Mouse (Mus musculus): ENCODE data around the gene Dynlt1f. TPM values are rescaled to one million over a fixed set of nuclear protein-coding genes. Genes with fewer than 3 reads are reported as not detected.
"Not testable (repeated sequence)": the region's sequence is repeated elsewhere in the genome, so short reads cannot be mapped to it uniquely, and the experiment has no call there.

The Dynlt1f gene
- polyA plus RNA-seq, 1 experiment from 2014 or later = 301 TPM

GRCm38 (mm10) chr17:6616731-6617130 lies 39.0 kb downstream of the Dynlt1f start:
- WGBS = 99% methylated on average over 9 of the region's 9 CpGs
- not testable (repeated sequence) for H3K9ac ChIP-seq (replicated peaks); H3K4me2 ChIP-seq (replicated peaks); H3K36me3 ChIP-seq; ATAC-seq (ENCODE audit: low FRiP score, low read depth); H3K4me3 ChIP-seq; H3K27me3 ChIP-seq; H3K9me3 ChIP-seq; H3K4me1 ChIP-seq; H3K27ac ChIP-seq (replicated peaks)

- not testable (repeated sequence) for H3K9ac ChIP-seq (replicated peaks); H3K27me3 ChIP-seq; H3K4me2 ChIP-seq (replicated peaks); H3K4me1 ChIP-seq; H3K4me3 ChIP-seq; H3K36me3 ChIP-seq; H3K27ac ChIP-seq (replicated peaks); ATAC-seq (ENCODE audit: low FRiP score, low read depth); H3K9me3 ChIP-seq
- WGBS = 93% methylated on average over 4 of the region's 9 CpGs
Measured at GRCm38 (mm10) chr17:6614316-6614715, 41.4 kb downstream of the Dynlt1f start.

GRCm38 (mm10) chr17:6613524-6613923 lies 42.2 kb downstream of the Dynlt1f start:
- H3K27ac ChIP-seq (replicated peaks); H3K27me3 ChIP-seq; H3K4me1 ChIP-seq; H3K36me3 ChIP-seq; H3K4me2 ChIP-seq (replicated peaks); ATAC-seq (ENCODE audit: low FRiP score, low read depth); H3K9ac ChIP-seq (replicated peaks); H3K4me3 ChIP-seq; H3K9me3 ChIP-seq: not testable (repeated sequence)
- 92% methylated on average over 11 of the region's 14 CpGs for WGBS

GRCm38 (mm10) chr17:6605347-6605746 lies 50.4 kb downstream of the Dynlt1f start:
- H3K4me3 ChIP-seq; H3K4me1 ChIP-seq; ATAC-seq (ENCODE audit: low FRiP score, low read depth); H3K4me2 ChIP-seq (replicated peaks); H3K9ac ChIP-seq (replicated peaks); H3K9me3 ChIP-seq; H3K36me3 ChIP-seq; H3K27ac ChIP-seq (replicated peaks); H3K27me3 ChIP-seq: not testable (repeated sequence)
- 84% methylated on average over 1 of the region's 1 CpGs for WGBS

GRCm38 (mm10) chr17:6602205-6602604 lies 53.5 kb downstream of the Dynlt1f start:
- not testable (repeated sequence) for H3K9me3 ChIP-seq; H3K27ac ChIP-seq (replicated peaks); H3K4me1 ChIP-seq; H3K36me3 ChIP-seq; ATAC-seq (ENCODE audit: low FRiP score, low read depth); H3K27me3 ChIP-seq; H3K9ac ChIP-seq (replicated peaks)
- Histone ChIP-seq H3K4me3 (0 out of 2 replicates have a peak overlapping the region, but pooled peaks have one; percentile 22), H3K4me2 (replicated peaks) (0 out of 2 replicates have a peak overlapping the region, but pooled peaks have one; percentile 32)
- WGBS = 22% methylated on average over 3 of the region's 4 CpGs

- not testable (repeated sequence) for H3K9me3 ChIP-seq; H3K27ac ChIP-seq (replicated peaks); H3K4me1 ChIP-seq; H3K36me3 ChIP-seq; H3K9ac ChIP-seq (replicated peaks); H3K27me3 ChIP-seq
- WGBS = 10% methylated on average over 30 of the region's 40 CpGs
- Histone ChIP-seq H3K4me3 (peak within 1 kb of the TSS; percentile 37), H3K4me2 (replicated peaks) (peak within 1 kb of the TSS; percentile 42)
- peak; percentile 97 for ATAC-seq (ENCODE audit: low FRiP score, low read depth)
Measured at GRCm38 (mm10) chr17:6601204-6601911, 54.3 kb downstream of the Dynlt1f start, which contains the start of gene Dynlt1c. Gene Dynlt1c (plus strand): TSS chr17:6601671.

- H3K36me3 ChIP-seq; H3K9ac ChIP-seq (replicated peaks); H3K27ac ChIP-seq (replicated peaks); H3K9me3 ChIP-seq; H3K4me2 ChIP-seq (replicated peaks); H3K4me3 ChIP-seq; H3K4me1 ChIP-seq; H3K27me3 ChIP-seq; ATAC-seq (ENCODE audit: low FRiP score, low read depth): not testable (repeated sequence)
- WGBS = 91% methylated on average over 6 of the region's 8 CpGs
Measured at GRCm38 (mm10) chr17:6600216-6600911, 55.3 kb downstream of the Dynlt1f start.

GRCm38 (mm10) chr17:6598356-6598755 lies 57.3 kb downstream of the Dynlt1f start:
- H3K27ac ChIP-seq (replicated peaks); H3K36me3 ChIP-seq; H3K9me3 ChIP-seq; H3K27me3 ChIP-seq; H3K4me3 ChIP-seq; H3K4me2 ChIP-seq (replicated peaks); H3K9ac ChIP-seq (replicated peaks); H3K4me1 ChIP-seq; ATAC-seq (ENCODE audit: low FRiP score, low read depth): not testable (repeated sequence)
- WGBS = 91% methylated on average over 7 of the region's 7 CpGs

Other genes with a start within 250 kb of the Dynlt1f start
- gene Dynlt1b, start 225.8 kb downstream of the Dynlt1f start, polyA plus RNA-seq (2016; fragmentation: Nextera tagmentation; extraction: Ambion mirVana) = 776 and 817 TPM in 2 replicates
- 56.1 and 69.7 TPM in 2 replicates for gene Dynlt1c, start 54.2 kb downstream of the Dynlt1f start, polyA plus RNA-seq (2016; fragmentation: Nextera tagmentation; extraction: Ambion mirVana)
- gene Sytl3, start 3.2 kb upstream of the Dynlt1f start, polyA plus RNA-seq (2016; fragmentation: Nextera tagmentation; extraction: Ambion mirVana) = 0.12 TPM in 1 of 2 replicates, not detected in the other
- gene Ezr, start 126.9 kb upstream of the Dynlt1f start, polyA plus RNA-seq (2016; fragmentation: Nextera tagmentation; extraction: Ambion mirVana) = 53.2 and 60.8 TPM in 2 replicates

Data from midbrain, embryonic 12.5 days (tissue).